Mouse (Mus musculus) liver, embryonic 14.5 days (tissue): ENCODE measurements around the gene Hipk4.
A peak's percentile ranks its signal among the peaks of the same experiment; 100 is the strongest.

ENCODE experiments used
- CTCF ChIP-seq: IDR thresholded peaks from 2 replicates; pipeline ENCODE4 v1.5.1; 2016; ENCODE audit warnings: antibody characterized with exemption, low read depth, control low read depth
- EP300 ChIP-seq: IDR thresholded peaks from 2 replicates; pipeline ENCODE4 v1.6.1; 2016; ENCODE audit warnings: antibody characterized with exemption, low read depth

GRCm38 (mm10) chr7:27526039-27526827, 3.2 kb downstream of the Hipk4 start:
- peak; percentile 100 for TF ChIP-seq CTCF
- peak; percentile 5 for TF ChIP-seq EP300
